Mouse (Mus musculus) cerebellum, postnatal 25 days (tissue): ENCODE results near the gene Sugct.
A peak's percentile ranks its signal among the peaks of the same experiment; 100 is the strongest.
"Not testable (repeated sequence)": the region's sequence is repeated elsewhere in the genome, so short reads cannot be mapped to it uniquely, and the experiment has no call there.

ENCODE experiments used
- DNase-seq, 2 experiments: peaks; one replicate each; pipeline ENCODE4 v3.0.0; 2021; ENCODE audit warnings: mixed read lengths in 2 of 2

Gene Sugct

GRCm38 (mm10) chr13:16859986-16860385 lies 835.4 kb downstream of the Sugct start:
- no peak for DNase-seq

- DNase-seq = no peak
These were observed 848.1 kb downstream of the Sugct start for GRCm38 (mm10) chr13:16847236-16847635.

GRCm38 (mm10) chr13:16840994-16841393 lies 854.4 kb downstream of the Sugct start:
- DNase-seq = no peak

GRCm38 (mm10) chr13:16838409-16838808 lies 856.9 kb downstream of the Sugct start:
- no peak for DNase-seq

GRCm38 (mm10) chr13:16835111-16835510 lies 860.2 kb downstream of the Sugct start:
- peak; percentile 8 to 42 for DNase-seq

- no peak for DNase-seq
These were observed 862.3 kb downstream of the Sugct start for GRCm38 (mm10) chr13:16833069-16833468.

GRCm38 (mm10) chr13:16831840-16832239 lies 863.5 kb downstream of the Sugct start:
- no peak for DNase-seq

- DNase-seq = not testable (repeated sequence)
These were observed 865.1 kb downstream of the Sugct start for GRCm38 (mm10) chr13:16830291-16830690.

- DNase-seq = peak in 1 of 2 experiments; percentile 17
These were observed 865.8 kb downstream of the Sugct start for GRCm38 (mm10) chr13:16829589-16829988.

GRCm38 (mm10) chr13:16825619-16826018 lies 869.7 kb downstream of the Sugct start:
- no peak for DNase-seq

- DNase-seq = no peak
These were observed 873.6 kb downstream of the Sugct start for GRCm38 (mm10) chr13:16821785-16822184.

- no peak for DNase-seq
These were observed 877.9 kb downstream of the Sugct start for GRCm38 (mm10) chr13:16817471-16817870.

GRCm38 (mm10) chr13:16816747-16817146 lies 878.6 kb downstream of the Sugct start:
- no peak for DNase-seq

GRCm38 (mm10) chr13:16812268-16812667 lies 883.1 kb downstream of the Sugct start:
- no peak for DNase-seq
